Mouse (Mus musculus): ENCODE measurements around the gene Fads2. TPM values are rescaled to one million over a fixed set of nuclear protein-coding genes. Genes with fewer than 3 reads are reported as not detected.
A peak's percentile ranks its signal among the peaks of the same experiment; 100 is the strongest.
"Not testable (repeated sequence)": the region's sequence is repeated elsewhere in the genome, so short reads cannot be mapped to it uniquely, and the experiment has no call there.

Gene Fads2
- 100 to 1,000 TPM; 117 to 131 TPM for total RNA-seq (2021)

DNA sequence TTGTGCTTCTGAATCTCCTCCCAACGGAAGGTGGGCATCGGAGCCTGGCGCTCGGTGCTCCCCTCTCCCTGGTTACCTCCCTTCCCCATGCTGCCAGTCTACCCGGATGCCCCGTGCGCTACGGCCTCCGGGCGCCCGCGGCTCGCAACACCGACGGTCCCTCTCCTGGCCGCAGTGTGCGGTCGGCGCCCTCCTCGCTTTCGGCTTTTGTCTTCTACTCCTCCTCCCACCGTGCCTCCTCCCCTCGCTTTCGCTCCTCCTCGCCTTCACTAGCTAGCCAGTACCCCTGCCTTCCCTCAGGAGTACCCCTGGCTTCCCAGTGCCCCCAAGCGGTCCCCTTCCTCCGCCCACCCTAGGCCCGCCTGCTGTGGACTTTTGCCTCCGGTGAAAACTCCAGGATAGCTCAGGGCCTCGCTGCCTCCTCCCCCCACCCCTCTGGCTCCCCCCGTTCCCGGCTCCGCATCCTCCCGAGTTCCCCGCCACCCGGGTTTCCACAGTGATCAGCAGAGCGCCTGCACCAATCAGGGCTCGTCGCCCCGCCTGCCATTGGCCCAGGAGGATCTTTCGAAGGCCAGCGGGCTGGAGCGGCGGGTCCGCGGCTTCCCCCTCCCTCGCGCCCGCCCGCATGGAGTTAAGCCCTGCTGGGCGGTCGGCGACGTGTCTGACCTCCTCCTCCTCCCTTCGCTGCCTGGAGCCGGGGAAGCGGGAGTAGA, at the start of gene Fads2:
Gene Fads2, minus strand, starts transcription at position 406 of the 713 bp plus-strand sequence.
- intact Hi-C loops (cut with DNase I) = loop anchor here (2.0 kb wide), 1 partner anchor 81 kb away; the partner anchor contains the start of gene Fads1
- peak; percentile 91 to 92 for DNase-seq (ENCODE audit: low spot score in 2 of 2)

DNA sequence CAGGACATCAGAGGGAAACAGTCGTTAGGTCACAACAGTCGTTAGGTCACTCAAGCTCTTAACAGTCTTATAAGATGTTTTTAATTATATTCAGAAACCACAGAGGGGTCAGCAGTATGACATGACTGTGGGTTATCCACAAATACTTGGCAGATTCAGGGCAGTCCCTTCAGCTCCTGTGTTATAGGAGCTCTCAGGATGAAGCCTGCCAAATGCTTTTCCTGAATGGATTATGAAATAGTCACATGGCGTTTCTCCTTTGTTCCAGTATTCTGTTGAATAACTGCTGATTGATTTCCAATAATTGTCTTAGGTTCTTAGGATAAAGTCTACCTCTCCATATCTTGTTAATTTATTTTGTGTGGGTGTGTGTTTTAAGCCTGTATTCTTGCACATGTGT, 47.6 kb upstream of the Fads2 start:
- intact Hi-C loops (cut with DNase I) = no loop called here
- no peak for DNase-seq (ENCODE audit: low spot score in 2 of 2)

DNA sequence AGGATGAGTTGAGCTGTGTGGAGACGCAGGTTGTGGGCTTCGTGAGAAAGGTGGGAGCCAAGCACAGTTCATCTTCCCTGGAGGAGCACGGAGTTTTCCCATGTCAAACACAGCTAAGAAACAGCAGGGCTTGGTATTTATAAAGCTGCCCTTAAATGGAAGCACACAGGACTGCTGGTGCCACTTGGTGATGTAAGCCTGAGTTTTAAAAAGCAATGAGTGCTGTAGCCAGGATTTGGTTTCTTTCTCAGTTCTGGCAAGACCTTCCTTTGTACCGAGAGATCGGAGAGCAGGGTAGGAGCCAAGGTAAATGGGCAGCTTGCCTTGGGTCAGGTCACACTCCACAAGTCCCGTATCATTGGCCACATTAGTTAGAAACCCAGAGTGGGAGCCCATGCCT, 47.0 kb upstream of the Fads2 start:
- intact Hi-C loops (cut with DNase I) = no loop called here
- no peak for DNase-seq (ENCODE audit: low spot score in 2 of 2)

DNA sequence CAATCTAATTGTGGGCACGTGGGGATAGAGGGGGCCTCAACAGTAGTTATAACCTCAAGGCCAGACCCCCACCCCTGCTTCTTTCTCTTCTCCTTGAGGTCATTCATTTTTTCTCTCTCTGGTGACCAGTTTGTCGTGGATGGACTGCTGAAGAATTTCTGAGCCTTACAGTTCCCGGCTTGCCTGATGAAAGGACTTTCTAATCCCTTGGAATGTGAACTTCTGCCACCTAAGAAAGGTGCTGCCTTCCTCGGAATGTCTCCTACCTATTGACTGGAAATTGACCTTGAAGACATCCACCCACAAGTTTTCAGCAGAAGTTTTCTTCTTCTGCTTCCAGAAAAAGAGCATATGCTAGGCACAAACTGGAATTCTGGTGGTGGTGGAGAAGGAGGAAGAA, 42.9 kb upstream of the Fads2 start:
- intact Hi-C loops (cut with DNase I) = no loop called here
- DNase-seq (ENCODE audit: low spot score in 2 of 2) = no peak

- intact Hi-C loops (cut with DNase I) = no loop called here
These were observed 42.1 kb upstream of the Fads2 start for GRCm38 (mm10) chr19:10143667-10144066.

GRCm38 (mm10) chr19:10139736-10140135, 38.2 kb upstream of the Fads2 start:
- no peak for DNase-seq (ENCODE audit: low spot score in 2 of 2)
- intact Hi-C loops (cut with DNase I) = no loop called here

More at GRCm38 (mm10) chr19:10143667-10144066, 42.1 kb upstream of the Fads2 start:
- DNase-seq (ENCODE audit: low spot score in 2 of 2) = no peak

- intact Hi-C loops (cut with DNase I) = no loop called here
These were observed 35.9 kb upstream of the Fads2 start for GRCm38 (mm10) chr19:10137423-10137822.

DNA sequence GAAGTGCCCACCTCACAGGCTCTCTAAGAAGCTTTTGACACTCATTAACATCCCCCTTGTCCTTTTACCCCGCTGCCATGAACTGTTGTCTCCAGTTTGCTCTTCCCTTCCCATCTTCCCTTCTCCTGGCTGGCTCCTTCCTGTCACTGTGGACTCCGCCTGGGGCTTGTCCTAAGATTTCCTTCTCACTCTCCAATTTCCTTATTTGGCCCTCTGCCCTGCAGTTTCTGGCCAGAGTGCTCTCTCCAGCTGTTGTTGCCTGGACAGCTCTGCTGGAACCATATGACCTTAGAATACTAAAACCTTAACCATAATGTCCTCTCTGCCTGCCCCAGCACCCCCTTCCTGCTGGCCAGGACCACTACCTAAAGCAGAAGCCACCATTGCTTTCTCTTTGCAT, 33.1 kb upstream of the Fads2 start:
- DNase-seq (ENCODE audit: low spot score in 2 of 2) = no peak
- intact Hi-C loops (cut with DNase I) = no loop called here

More at GRCm38 (mm10) chr19:10137423-10137822, 35.9 kb upstream of the Fads2 start:
- no peak for DNase-seq (ENCODE audit: low spot score in 2 of 2)

GRCm38 (mm10) chr19:10129547-10129946, 28.0 kb upstream of the Fads2 start:
- intact Hi-C loops (cut with DNase I); DNase-seq (ENCODE audit: low spot score in 2 of 2): not testable (repeated sequence)

DNA sequence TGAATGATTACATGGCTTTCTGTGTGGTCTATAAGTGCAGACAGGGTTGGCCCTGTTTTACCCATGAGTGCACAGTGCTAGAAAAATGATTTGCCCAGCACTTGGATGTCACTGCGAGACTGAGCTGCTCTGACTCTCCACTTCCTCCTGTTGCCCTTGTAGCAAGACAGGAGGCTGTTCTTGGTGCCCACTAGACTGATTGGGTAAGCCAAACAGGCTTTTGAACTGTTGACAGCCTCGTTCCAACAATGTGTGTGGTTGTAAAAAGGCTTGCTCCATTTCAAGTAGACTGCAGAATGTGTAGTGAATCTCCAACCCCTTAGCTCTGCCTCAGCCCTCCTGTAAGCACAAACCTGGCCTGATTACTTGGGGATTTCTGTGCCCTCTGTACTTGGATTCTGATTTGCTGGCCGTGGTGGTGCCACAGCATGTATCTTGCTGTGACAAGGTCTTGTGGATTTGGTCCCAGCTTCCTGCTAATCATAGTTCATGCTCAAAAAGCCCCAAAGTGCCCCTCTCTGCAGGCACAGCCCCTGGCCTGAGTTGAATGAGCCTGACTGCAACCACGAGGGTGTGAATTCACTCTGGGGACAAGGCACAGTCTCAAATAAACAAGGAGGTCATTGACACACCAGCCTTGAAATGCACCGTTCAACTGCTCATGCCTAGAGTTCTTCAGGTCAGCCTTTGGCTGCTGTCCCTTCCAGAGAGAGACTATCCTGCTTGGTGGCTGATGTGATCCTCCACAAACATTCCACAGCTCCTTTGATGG, 25.1 kb upstream of the Fads2 start:
- intact Hi-C loops (cut with DNase I) = no loop called here
- no peak for DNase-seq (ENCODE audit: low spot score in 2 of 2)

DNA sequence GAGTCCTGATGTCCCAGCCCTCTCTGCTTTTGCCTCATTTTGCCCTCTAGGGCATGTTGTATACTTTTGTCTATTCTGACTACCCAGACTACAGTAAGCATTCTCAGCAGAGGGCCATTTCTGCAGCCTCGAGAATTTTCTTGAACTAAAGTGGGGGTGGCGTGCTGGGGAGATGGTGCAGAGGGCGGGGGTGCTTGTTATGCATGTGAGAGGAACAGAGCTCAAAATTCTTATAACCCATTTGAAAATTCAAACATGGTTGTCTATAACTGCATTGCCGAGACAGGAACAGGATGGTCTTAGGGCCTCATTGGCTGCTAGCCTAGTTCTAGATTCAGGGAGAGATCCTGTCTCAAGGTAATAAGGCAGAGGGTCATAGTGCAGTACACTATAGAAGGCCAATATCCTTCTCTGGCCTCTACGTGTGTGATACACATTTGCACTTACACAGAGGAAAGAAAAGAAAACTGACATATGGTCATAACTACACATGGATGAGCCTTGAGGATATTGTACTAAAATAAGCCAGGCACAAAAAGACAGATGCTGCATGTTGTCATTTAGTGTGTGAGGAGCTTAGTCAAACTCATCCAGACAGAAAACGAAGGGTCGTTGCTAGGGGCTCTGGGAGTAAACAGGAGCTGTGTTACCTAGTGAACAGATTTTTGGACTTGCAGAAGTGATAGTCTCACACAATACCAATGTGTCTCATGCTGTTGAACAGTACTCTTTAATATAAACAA, 22.5 kb upstream of the Fads2 start:
- peak in 1 of 2 experiments; percentile 7 for DNase-seq (ENCODE audit: low spot score in 2 of 2)
- intact Hi-C loops (cut with DNase I) = no loop called here

- DNase-seq (ENCODE audit: low spot score in 2 of 2) = no peak
- intact Hi-C loops (cut with DNase I) = no loop called here
These were observed 20.6 kb upstream of the Fads2 start for GRCm38 (mm10) chr19:10122021-10122631.

DNA sequence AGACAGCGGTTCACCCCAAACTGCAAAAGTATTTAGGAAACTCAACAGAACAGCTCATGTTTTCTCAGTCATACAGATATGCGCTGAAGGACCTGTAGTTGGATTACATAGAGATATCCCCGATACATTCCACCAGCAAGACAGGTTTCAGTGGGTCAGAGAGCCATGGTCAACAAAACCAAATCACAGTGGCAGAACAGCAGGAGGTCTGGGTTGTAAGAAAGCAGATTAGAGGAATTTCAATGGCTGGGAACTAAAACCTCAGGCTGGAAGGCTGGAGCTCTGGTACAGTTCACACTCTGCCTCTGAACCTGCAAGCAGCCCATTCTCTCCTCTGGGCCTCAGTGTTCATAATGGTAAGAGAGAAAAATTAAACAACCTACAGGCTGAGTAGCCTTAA, 15.1 kb upstream of the Fads2 start:
- intact Hi-C loops (cut with DNase I) = no loop called here
- DNase-seq (ENCODE audit: low spot score in 2 of 2) = no peak

GRCm38 (mm10) chr19:10115373-10116158, 14.0 kb upstream of the Fads2 start:
- intact Hi-C loops (cut with DNase I) = no loop called here

DNA sequence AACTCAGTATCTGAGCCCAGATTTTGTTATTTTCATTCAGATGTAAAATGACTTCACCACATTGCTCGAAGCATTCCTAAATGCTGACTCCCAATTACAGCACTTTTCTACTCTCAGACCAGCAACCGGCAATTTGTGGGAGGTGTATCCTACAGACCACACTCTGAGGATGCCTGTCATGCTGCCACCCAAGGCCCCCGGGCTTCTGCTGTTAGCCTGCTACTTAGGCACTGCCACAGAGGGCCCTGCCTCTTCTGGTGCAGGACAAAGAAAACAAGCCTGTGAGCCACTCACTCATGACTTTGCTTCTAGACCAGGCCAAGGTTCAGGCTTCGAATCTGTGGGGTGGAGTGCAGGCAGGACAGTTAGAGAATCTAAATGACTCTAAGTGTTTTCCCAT, 11.4 kb upstream of the Fads2 start:
- intact Hi-C loops (cut with DNase I) = no loop called here
- no peak for DNase-seq (ENCODE audit: low spot score in 2 of 2)

More at GRCm38 (mm10) chr19:10115373-10116158, 14.0 kb upstream of the Fads2 start:
- no peak for DNase-seq (ENCODE audit: low spot score in 2 of 2)

DNA sequence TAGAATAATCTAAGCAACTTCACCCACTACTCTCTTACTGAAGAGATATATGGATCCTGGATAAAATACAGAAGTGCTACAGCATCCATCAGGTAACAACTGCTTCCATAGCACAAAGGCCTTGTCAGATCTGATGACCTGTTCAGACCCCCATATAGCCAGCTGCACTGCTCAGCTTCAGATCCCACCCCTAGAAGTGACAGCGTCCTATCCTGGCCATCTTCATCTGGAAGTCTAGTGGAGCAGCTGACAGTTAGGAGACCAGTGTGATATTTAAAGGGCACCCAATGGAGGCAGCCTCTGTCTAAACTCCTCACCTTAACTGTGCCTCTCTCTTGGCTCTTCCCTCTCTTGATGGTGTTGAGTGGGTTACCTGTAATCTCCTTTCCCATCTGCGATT, 7.1 kb upstream of the Fads2 start:
- no peak for DNase-seq (ENCODE audit: low spot score in 2 of 2)
- intact Hi-C loops (cut with DNase I) = no loop called here

DNA sequence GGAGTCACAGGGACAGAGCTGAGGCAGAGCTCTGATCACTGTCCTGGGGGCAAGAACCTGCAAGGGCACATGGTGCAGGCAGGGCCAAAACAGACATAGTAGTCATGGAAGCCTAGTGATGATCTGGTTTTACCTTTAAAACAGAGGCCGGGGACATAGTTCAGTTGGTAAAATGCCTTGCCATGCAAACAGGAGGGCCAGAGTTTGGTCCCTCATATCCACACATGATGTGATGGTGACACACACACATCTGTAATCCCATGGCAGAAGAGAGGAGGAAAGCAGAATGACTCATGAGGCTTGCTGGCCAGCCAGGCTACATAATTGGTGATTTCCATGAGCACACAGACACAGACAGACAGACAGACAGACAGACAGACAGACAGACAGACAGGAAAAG, 6.6 kb upstream of the Fads2 start:
- intact Hi-C loops (cut with DNase I) = no loop called here
- DNase-seq (ENCODE audit: low spot score in 2 of 2) = no peak

- intact Hi-C loops (cut with DNase I) = no loop called here
- no peak for DNase-seq (ENCODE audit: low spot score in 2 of 2)
These were observed 5.6 kb upstream of the Fads2 start for GRCm38 (mm10) chr19:10107051-10107611.

DNA sequence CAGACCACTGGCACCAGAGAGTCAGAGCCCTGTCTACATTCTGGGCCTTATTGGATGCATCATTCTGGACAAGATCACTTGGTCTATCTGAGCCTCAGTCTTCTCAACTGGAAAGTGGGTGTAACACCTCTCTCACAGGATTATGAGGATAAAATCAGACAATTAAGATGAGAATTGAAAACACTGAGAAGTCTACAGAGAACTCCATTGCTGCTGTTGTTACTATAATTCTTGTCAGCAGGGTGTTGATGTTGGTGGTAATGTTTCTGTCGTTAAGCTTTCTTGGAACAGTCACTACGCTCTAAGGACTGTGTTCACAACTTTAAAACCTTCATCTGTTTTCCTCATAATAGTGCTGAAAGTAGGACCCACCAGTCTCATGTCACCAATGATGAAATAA, 5.1 kb upstream of the Fads2 start:
- no peak for DNase-seq (ENCODE audit: low spot score in 2 of 2)
- intact Hi-C loops (cut with DNase I) = no loop called here

Measured in left cerebral cortex, postnatal 36 days (tissue).